Mouse (Mus musculus) small intestine, adult 2 months (tissue): ENCODE data around the gene Acd. TPM values are rescaled to one million over a fixed set of nuclear protein-coding genes. Genes with fewer than 3 reads are reported as not detected.

ENCODE experiments used
- H3K27ac ChIP-seq: fragments of 200-500 bp; 2 replicates; pipeline ENCODE4 v1.5.1; 2012; ENCODE audit warnings: low read depth, low read length, control low read depth, inconsistent platforms; ENCODE audit not compliant: insufficient read depth
- H3K27me3 ChIP-seq: fragments of 200-500 bp; 2 replicates; pipeline ENCODE4 v1.6.1; 2012; ENCODE audit warnings: mild to moderate bottlenecking, moderate library complexity, low read length, inconsistent platforms; ENCODE audit not compliant: control insufficient read depth, insufficient read depth
- H3K36me3 ChIP-seq: fragments of 200-500 bp; 2 replicates; pipeline ENCODE4 v1.6.1; 2012; ENCODE audit warnings: mild to moderate bottlenecking, low read length, control low read depth, inconsistent platforms; ENCODE audit not compliant: control insufficient read depth, insufficient read depth
- H3K4me1 ChIP-seq: fragments of 200-500 bp; 2 replicates; pipeline ENCODE4 v1.6.1; 2012; ENCODE audit warnings: low read length, inconsistent platforms, mixed read lengths; ENCODE audit not compliant: control insufficient read depth, insufficient read depth, insufficient read length
- H3K4me3 ChIP-seq: fragments of 200-500 bp; 2 replicates; pipeline ENCODE4 v1.5.1; 2012; ENCODE audit warnings: low read depth, mild to moderate bottlenecking, control low read depth, inconsistent platforms, low read length, moderate library complexity
- CTCF ChIP-seq: fragments of 200-500 bp; IDR thresholded peaks from 2 replicates; pipeline ENCODE4 v1.5.1; 2012; ENCODE audit warnings: low read depth, mild to moderate bottlenecking, control low read depth, inconsistent platforms, low read length, moderate library complexity, mixed read lengths; ENCODE audit not compliant: insufficient replicate concordance, insufficient read length; ENCODE audit errors: extremely low read depth
- POLR2A ChIP-seq: fragments of 200-500 bp; IDR thresholded peaks from 2 replicates; pipeline ENCODE4 v1.6.1; 2012; ENCODE audit warnings: low read depth, mild to moderate bottlenecking, control low read depth, inconsistent platforms, low read length, moderate library complexity
- WGBS: fragments of 180-500 bp; shearing (Covaris S2); methylation state at CpG from one replicate; pipeline ENCODE4 v1.1.7; 2018; 5-methylcytosine and 5-hydroxymethylcytosine counted together
- polyA plus RNA-seq: library from polyadenylated mRNA; depleted of rRNA; stranded (reverse); fragments of >200 nt; gene quantifications from 2 replicates; pipeline ENCODE4 v1.2.3, GENCODE M21; 2012

Gene Acd
- polyA plus RNA-seq, 1 experiment = 20.6 TPM

DNA sequence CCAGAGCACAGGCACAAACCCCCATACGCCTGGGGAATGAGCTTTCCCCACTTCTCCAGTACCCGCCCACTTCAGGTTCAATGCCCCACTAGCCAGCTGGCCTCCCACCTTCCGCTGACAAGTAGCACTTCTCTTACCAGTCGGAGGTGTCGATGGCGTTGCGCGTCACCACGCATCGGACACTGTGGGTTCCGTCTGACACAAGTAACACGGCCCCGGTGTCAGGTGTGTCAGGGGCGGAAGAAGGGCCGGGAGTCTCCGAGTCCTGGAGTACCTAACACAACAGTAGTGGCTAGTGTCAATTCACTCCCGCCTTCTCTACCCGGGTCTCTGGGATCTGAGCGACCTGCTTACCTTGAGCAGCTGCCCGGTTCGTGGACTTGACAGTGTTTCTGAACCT is 336 bp downstream of the Acd start:
- peak overlapping the region; percentile 80 for H3K4me3 ChIP-seq
- under 1% methylated on average over 21 of the region's 21 CpGs for WGBS
- TF ChIP-seq POLR2A (no peak), CTCF (no peak; the same call in 1 of the 2 replicates)
- peaks cover 8% of the 10 kb centered on the region for H3K4me1 ChIP-seq
- peaks cover 7% of the 10 kb centered on the region; the same call in 1 of the 2 replicates for H3K36me3 ChIP-seq
- H3K27ac ChIP-seq = peak overlapping the region; percentile 8; the same call in 1 of the 2 replicates
- no peaks in the 10 kb centered on the region for H3K27me3 ChIP-seq

DNA sequence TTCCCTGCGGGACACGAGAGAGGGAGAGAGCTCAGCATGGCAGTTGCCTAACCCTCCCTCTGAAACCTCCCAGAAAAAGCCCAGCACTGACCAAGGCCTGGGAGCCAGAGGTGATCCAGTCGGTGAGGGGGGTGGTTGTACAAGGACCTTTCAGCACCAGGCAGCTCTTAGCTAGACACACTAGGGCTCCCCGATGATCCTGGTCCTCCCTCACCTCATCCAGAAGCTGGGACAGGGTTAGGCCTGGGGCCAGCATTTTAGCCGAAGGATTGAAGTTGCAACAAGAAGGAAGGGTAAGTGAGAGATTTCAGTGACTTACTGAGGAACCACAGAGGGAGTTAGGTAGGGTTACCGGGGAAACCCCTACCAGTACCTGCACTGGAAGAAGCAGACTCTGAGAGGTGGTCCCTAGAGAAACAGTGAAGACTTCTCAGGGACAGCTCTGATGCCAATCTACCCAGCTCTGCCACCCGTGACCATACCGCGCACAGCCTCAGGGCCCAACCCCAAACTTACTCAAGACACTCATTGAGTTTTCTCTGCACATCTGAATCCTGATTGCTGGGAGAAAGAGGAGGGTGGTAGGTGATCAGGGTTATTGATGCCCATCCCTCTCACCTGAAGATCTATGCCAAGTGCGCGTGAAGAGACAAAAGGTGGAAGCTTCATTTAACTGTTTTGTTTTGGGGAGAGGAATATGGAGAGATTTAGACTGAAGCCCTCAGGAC is 1.2 kb downstream of the Acd start:
- WGBS = 93% methylated on average over 11 of the region's 11 CpGs
- Histone ChIP-seq H3K4me1 (peaks cover 8% of the 10 kb centered on the region), H3K36me3 (peaks cover 7% of the 10 kb centered on the region; the same call in 1 of the 2 replicates), H3K27ac (no peak overlapping the region), H3K27me3 (no peaks in the 10 kb centered on the region), H3K4me3 (no peak overlapping the region)
- no peak for TF ChIP-seq POLR2A
- TF ChIP-seq CTCF = no peak

DNA sequence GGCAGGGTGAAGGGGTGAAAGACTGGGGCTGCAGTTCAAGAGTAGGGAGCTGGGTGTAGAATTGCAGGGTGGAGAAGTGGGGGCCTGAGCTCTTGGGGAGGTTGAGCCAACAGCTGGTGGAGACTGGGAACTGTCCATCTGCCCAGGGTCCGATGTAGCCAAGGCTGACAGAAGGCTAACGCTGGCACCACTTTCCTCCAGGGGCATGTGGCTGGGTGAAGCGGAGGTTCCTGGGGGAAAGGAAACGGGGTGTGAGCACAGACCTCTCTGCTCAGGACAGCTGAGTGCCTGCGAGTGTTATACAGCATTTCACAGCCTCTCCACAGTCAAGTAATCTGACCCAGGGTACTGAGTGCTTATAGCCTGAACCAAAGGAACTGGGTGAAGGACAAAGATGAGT is 2.2 kb downstream of the Acd start:
- WGBS = 93% methylated on average over 5 of the region's 5 CpGs
- no peak for TF ChIP-seq POLR2A
- no peak for TF ChIP-seq CTCF
- Histone ChIP-seq H3K36me3 (peaks cover 7% of the 10 kb centered on the region; the same call in 1 of the 2 replicates), H3K27ac (no peak overlapping the region), H3K4me3 (no peak overlapping the region), H3K27me3 (peaks cover 7% of the 10 kb centered on the region; the same call in 1 of the 2 replicates), H3K4me1 (peaks cover 14% of the 10 kb centered on the region)

DNA sequence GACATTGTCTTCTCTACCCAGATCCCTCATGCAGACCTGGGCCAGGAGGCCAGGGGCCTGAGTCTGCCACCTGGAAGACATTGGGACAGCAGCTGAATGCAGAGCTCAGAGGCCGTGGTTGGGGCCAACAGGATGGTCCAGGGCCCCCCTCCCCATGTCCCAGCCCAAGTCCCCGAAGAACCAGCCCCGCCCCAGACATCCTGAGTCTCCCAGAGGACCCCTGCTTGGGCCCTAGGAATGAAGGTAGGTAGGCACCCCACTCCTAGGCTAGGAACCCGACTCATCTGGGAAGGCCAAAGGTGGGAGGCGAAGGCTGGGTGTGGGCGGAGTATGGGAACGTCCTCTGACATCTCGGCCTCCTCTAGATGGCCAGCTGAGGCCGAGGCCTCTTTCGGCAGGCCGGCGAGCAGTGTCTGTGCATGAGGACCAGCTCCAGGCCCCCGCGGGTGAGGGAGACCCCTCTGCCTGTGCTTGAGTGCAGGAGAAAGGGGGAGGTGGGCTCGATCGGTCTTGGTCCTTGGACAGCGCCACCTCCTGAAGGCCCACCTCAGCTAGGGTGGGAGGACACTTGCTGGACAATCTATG is 3.6 kb downstream of the Acd start:
- H3K4me3 ChIP-seq = no peak overlapping the region
- H3K4me1 ChIP-seq = peaks cover 17% of the 10 kb centered on the region
- H3K36me3 ChIP-seq = peaks cover 7% of the 10 kb centered on the region; the same call in 1 of the 2 replicates

DNA sequence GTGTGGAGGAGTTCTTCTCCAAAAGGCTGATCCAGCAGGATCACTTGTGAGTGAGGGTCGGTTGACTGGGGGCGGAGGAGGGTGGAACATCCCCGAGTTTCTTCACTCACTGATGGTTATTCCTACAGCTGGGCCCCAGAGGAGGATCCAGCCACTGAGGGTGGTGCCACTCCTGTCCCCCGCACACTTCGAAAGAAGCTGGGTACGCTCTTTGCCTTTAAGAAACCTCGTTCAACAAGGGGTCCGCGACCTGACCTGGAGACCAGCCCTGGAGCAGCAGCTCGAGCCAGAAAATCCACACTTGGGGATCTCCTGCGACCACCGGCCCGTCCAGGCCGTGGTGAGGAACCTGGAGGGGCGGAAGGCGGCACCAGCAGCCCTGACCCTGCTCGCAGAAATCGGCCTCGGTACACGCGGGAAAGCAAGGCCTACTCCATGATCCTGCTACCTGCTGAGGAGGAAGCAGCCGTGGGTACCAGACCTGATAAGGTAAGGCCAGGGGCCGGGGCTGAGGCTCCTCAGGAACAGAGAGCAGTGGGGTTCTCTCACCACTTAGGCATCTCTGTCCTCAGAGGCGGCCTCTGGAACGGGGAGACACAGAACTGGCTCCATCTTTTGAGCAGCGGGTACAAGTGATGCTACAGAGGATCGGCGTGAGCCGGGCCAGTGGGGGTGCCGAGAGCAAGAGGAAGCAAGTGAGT is 5.7 kb downstream of the Acd start:
- no peak overlapping the region for H3K4me3 ChIP-seq
- H3K27me3 ChIP-seq = peaks cover 7% of the 10 kb centered on the region; the same call in 1 of the 2 replicates
- H3K36me3 ChIP-seq = peaks cover 7% of the 10 kb centered on the region; the same call in 1 of the 2 replicates
- peaks cover 11% of the 10 kb centered on the region for H3K4me1 ChIP-seq
- H3K27ac ChIP-seq = no peak overlapping the region
- no peak for TF ChIP-seq CTCF
- TF ChIP-seq POLR2A = no peak
- 81% methylated on average over 30 of the region's 30 CpGs for WGBS

More for the DNA sequence above, 3.6 kb downstream of the Acd start:
- TF ChIP-seq POLR2A (no peak), CTCF (no peak)
- Histone ChIP-seq H3K27me3 (peaks cover 7% of the 10 kb centered on the region; the same call in 1 of the 2 replicates), H3K27ac (no peak overlapping the region)
- 90% methylated on average over 17 of the region's 17 CpGs for WGBS

DNA sequence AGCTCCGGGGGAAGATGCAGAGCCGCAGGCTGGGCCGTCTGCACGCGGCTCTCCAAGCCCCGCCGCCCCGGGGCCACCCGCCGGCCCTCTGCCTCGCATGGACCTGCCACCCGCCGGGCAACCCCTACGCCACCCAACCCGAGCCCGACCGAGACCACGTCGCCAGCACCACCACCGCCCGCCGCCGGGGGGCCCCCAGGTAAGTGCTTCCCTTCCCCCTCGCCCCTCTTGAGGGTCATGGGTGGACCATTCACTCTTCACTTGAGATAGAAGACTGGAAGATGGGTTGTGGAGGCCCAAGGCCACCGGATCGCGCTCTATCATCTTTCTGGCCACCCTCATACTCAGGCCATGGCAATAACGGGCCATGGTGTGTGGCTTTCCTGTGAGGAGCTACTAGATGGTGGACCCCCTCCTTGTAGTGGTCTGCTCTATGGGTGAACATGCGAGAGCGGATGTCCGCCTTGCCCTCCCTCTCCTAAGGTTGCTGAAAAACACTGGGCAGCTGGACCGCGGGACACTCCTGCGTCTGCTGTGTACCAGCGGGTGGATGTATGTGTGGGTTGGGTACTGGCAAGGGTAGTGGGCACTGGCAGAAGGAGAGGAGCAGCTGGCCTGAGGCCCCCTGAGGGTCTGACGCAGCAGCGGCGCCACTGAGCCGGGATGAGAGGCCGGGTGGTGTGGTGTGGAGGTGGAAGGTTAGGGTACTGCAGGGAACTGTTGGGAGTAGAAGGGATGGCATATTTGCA is 6.7 kb downstream of the Acd start:
- TF ChIP-seq CTCF (no peak), POLR2A (no peak)
- Histone ChIP-seq H3K27me3 (peaks cover 7% of the 10 kb centered on the region; the same call in 1 of the 2 replicates), H3K27ac (no peak overlapping the region), H3K4me1 (peaks cover 8% of the 10 kb centered on the region), H3K4me3 (peak overlapping the region; percentile 59), H3K36me3 (peaks cover 7% of the 10 kb centered on the region; the same call in 1 of the 2 replicates)
- WGBS = 23% methylated on average over 40 of the region's 40 CpGs

DNA sequence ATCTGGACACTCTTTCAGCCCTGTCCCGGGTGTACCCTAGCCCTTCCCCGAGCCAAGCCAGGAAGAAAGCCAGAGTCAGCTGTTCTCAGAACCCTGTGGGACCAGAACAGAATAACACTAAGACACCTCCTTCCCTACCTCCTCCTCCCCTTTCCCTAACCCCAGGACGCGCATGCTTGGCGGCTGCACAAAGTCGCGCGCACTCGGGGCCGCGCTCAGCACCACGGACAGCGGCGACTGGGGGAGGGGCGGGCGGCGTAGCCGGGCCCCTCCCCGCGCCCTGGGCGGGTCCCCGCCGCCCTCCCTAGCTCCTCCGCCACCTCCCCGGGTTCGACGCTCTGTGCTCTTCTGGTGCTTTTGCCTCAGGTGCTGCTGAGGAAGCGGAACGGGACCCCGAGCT is 7.3 kb downstream of the Acd start:
- Histone ChIP-seq H3K4me1 (peaks cover 8% of the 10 kb centered on the region), H3K36me3 (peaks cover 5% of the 10 kb centered on the region; the same call in 1 of the 2 replicates), H3K27me3 (peaks cover 7% of the 10 kb centered on the region; the same call in 1 of the 2 replicates), H3K4me3 (peak overlapping the region; percentile 59), H3K27ac (no peak overlapping the region)
- TF ChIP-seq POLR2A = no peak
- TF ChIP-seq CTCF = no peak
- 19% methylated on average over 30 of the region's 30 CpGs for WGBS
